Mouse (Mus musculus) liver, adult 2 months (tissue): ENCODE data around the gene Calhm6. TPM values are rescaled to one million over a fixed set of nuclear protein-coding genes. Genes with fewer than 3 reads are reported as not detected.

ENCODE experiments used
- DNase-seq: peaks from one replicate; pipeline ENCODE4 v3.0.0-alpha.2; 2011; ENCODE audit warnings: low read depth, low spot score; ENCODE audit errors: extremely low read depth
- H3K27ac ChIP-seq: fragments of 200-500 bp; replicated peaks from 2 replicates; pipeline ENCODE4 v1.5.1; 2012; ENCODE audit warnings: low read depth, mild to moderate bottlenecking, control low read depth, inconsistent platforms, low read length; ENCODE audit not compliant: insufficient read depth
- H3K27me3 ChIP-seq: fragments of 200-500 bp; 2 replicates; pipeline ENCODE4 v1.6.1; 2012; ENCODE audit warnings: mild to moderate bottlenecking, moderate library complexity, low read length, inconsistent platforms; ENCODE audit not compliant: control insufficient read depth, insufficient read depth
- H3K36me3 ChIP-seq: fragments of 200-500 bp; 2 replicates; pipeline ENCODE4 v1.6.1; 2012; ENCODE audit warnings: low read length, inconsistent platforms; ENCODE audit not compliant: control insufficient read depth, insufficient read depth
- H3K4me1 ChIP-seq: fragments of 200-500 bp; 2 replicates; pipeline ENCODE4 v1.6.1; 2011; ENCODE audit warnings: low read length; ENCODE audit not compliant: control insufficient read depth, insufficient read depth
- H3K4me3 ChIP-seq: fragments of 200-500 bp; 2 replicates; pipeline ENCODE4 v1.5.1; 2011; ENCODE audit warnings: low read depth, mild to moderate bottlenecking, control low read depth, low read length, moderate library complexity; ENCODE audit not compliant: insufficient read depth
- H3K79me2 ChIP-seq: fragments of 200-500 bp; 2 replicates; pipeline ENCODE4 v1.6.1; 2012; ENCODE audit warnings: inconsistent platforms, mild to moderate bottlenecking, low read length, moderate library complexity; ENCODE audit not compliant: control insufficient read depth, insufficient read depth
- H3K9ac ChIP-seq: fragments of 200-500 bp; 2 replicates; pipeline ENCODE4 v1.6.1; 2012; ENCODE audit warnings: low read depth, mild to moderate bottlenecking, control low read depth, inconsistent platforms, low read length
- CTCF ChIP-seq: fragments of 200-500 bp; IDR thresholded peaks from 2 replicates; pipeline ENCODE4 v1.5.1; 2011; ENCODE audit warnings: low read depth, low read length, control low read depth
- POLR2A ChIP-seq: fragments of 200-500 bp; IDR thresholded peaks from 2 replicates; pipeline ENCODE4 v1.6.1; 2011; ENCODE audit warnings: low read length, control low read depth; ENCODE audit not compliant: insufficient read depth; ENCODE audit errors: extremely low read depth
- WGBS: fragments of 180-500 bp; shearing (Covaris S2); methylation state at CpG from one replicate; pipeline ENCODE4 v1.1.7; 2018; 5-methylcytosine and 5-hydroxymethylcytosine counted together
- polyA plus RNA-seq: library from polyadenylated mRNA; depleted of rRNA; stranded (reverse); fragments of >200 nt; gene quantifications from 2 replicates; pipeline ENCODE4 v1.2.3, GENCODE M21; 2012
- total RNA-seq: library from RNA; depleted of rRNA; stranded (reverse); fragments of >200 nt; gene quantifications from 2 replicates; pipeline ENCODE4 v1.2.3, GENCODE M21; 2014

Gene Calhm6
- total and polyA plus RNA-seq, 2 experiments, result 2.6 to 3.9 TPM

DNA sequence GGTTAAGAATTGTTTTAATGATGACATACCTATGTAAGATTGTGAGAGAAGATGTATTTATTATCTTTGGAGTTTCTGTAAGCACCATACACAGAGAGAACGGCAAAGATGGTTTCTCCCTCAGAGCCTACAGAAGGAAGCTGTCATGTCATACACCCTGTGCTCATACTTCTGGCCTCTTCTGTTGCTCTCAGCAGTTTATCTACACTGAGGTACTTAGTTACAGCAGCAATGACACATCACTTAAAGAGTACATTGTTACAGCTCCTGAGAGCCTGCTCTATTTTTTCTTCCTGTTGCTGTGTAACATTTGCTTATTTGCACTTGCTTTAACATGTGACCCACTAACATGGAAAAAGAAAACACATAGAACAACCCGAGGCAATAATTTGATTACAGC is 39.2 kb upstream of the Calhm6 start:
- Histone ChIP-seq H3K9ac (no peak overlapping the region), H3K27me3 (no peaks in the 10 kb centered on the region), H3K79me2 (peaks cover 3% of the 10 kb centered on the region; the same call in 1 of the 2 replicates), H3K27ac (no peak overlapping the region), H3K4me3 (no peak overlapping the region), H3K4me1 (no peaks in the 10 kb centered on the region), H3K36me3 (peaks cover 3% of the 10 kb centered on the region; the same call in 1 of the 2 replicates)
- 70% methylated on average over 2 of the region's 2 CpGs for WGBS
- TF ChIP-seq POLR2A, result no peak
- TF ChIP-seq CTCF, result no peak
- no peak for DNase-seq

DNA sequence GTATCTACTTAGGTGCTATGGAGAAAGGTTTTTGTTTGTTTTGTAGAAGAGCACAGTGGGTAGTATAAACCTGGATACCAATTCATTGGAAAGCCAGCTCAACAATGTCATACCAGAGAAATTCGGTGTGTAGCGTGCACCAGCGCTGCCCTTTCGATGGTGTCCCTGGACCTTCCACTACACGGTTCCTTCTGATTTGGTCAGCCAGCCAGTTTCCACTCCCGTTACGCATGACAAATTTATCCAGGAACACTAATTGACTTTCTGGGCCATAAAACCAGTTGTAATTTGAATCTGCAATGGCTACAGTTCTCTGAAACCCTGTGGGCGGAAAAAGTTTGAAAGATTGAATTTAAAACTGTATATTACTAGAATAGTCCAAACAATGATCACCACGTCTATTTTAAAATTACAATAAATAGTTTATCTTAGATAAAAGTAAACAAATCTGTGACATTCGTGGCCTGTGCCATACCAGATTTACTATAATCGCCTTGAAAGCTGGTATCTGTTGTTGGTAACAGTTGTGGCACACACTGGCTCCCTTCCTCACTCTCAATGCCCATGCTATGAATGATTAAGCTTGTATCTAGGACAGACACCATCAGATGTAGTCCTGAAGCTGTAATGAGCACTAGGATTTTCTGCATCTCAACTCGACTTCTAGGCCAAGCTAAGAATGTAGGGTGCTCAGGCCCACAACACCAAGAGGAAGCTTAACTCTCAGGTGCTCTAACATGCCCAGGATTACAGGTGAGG is 28.2 kb upstream of the Calhm6 start:
- no peaks in the 10 kb centered on the region for H3K27me3 ChIP-seq
- WGBS, result 87% methylated on average over 12 of the region's 12 CpGs
- no peak overlapping the region for H3K27ac ChIP-seq
- H3K36me3 ChIP-seq, result peaks cover 2% of the 10 kb centered on the region
- TF ChIP-seq CTCF (no peak), POLR2A (no peak)
- DNase-seq, result no peak
- no peak overlapping the region for H3K4me3 ChIP-seq
- no peaks in the 10 kb centered on the region for H3K4me1 ChIP-seq
- H3K9ac ChIP-seq, result no peak overlapping the region
- H3K79me2 ChIP-seq, result no peaks in the 10 kb centered on the region

DNA sequence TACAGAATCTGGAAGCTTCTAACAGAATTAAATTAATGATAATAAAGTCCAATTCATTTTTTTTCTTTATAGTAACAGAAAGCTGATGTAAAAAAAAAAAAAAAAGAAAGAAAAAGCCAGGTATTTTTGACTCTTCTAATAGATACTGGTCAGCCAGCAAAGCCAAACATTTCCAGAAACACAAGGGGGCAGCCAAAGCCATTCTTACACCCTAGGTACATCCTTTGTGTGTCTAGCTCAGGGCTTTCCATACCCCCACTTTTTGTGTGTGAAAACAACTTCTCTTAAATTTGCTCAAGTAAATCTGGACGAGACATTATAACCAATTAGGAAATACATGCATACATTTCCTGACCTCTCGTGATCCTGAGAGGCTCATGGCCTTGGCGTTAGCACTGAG is 24.0 kb upstream of the Calhm6 start:
- H3K36me3 ChIP-seq, result peaks cover 2% of the 10 kb centered on the region; the same call in 1 of the 2 replicates
- H3K9ac ChIP-seq, result no peak overlapping the region
- TF ChIP-seq POLR2A (no peak), CTCF (no peak)
- WGBS, result 56% methylated on average over 3 of the region's 3 CpGs
- H3K79me2 ChIP-seq, result no peaks in the 10 kb centered on the region
- no peak for DNase-seq
- H3K4me1 ChIP-seq, result no peaks in the 10 kb centered on the region
- no peak overlapping the region for H3K27ac ChIP-seq
- no peaks in the 10 kb centered on the region for H3K27me3 ChIP-seq
- no peak overlapping the region for H3K4me3 ChIP-seq

DNA sequence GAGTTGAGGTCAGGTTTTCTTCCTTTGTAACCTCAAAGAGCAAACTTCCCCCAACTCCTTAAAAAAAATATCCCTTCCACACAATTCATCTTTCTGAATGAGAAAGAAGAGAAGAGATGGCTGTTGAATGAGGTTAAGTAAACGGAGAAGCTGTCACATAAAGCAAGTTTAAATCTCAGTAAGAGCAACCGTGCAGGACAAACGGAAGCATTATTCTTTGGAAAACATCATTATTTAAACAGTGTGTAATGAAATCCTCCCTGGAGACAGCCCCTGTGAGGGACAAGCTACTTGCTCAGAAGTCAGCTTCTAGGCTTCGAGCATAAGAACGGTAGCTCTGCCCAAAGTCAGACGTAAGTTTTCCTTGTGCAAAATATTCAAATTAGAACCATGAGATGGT is 22.7 kb upstream of the Calhm6 start:
- Histone ChIP-seq H3K4me3 (no peak overlapping the region), H3K27me3 (no peaks in the 10 kb centered on the region), H3K27ac (no peak overlapping the region), H3K79me2 (no peaks in the 10 kb centered on the region), H3K36me3 (peaks cover 2% of the 10 kb centered on the region; the same call in 1 of the 2 replicates), H3K4me1 (no peaks in the 10 kb centered on the region), H3K9ac (no peak overlapping the region)
- DNase-seq, result no peak
- TF ChIP-seq CTCF, result no peak
- WGBS, result 70% methylated on average over 6 of the region's 6 CpGs

DNA sequence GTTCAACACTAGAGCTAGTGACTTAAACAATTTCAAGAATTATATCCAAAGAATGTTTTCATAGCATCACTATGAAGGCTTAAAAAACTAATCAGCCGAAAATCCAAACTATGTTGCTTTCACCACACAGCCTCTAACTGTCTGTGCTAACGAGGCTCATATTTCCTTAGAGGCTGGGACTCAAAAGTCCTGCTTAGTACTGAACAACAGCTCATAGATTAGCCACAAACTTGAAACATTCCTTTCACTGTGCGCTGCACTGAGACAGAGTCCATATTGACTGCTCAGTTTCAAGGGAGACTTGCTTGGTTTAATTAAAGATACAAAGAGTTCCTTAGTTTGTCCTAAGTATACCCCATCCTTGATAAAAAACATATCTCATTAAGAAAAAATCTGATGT is 22.0 kb upstream of the Calhm6 start:
- Histone ChIP-seq H3K27me3 (no peaks in the 10 kb centered on the region), H3K27ac (no peak overlapping the region), H3K4me3 (no peak overlapping the region), H3K4me1 (no peaks in the 10 kb centered on the region), H3K36me3 (peaks cover 2% of the 10 kb centered on the region; the same call in 1 of the 2 replicates), H3K9ac (no peak overlapping the region), H3K79me2 (no peaks in the 10 kb centered on the region)
- no peak for DNase-seq
- WGBS, result 77% methylated on average over 3 of the region's 3 CpGs
- TF ChIP-seq CTCF (no peak), POLR2A (no peak)

DNA sequence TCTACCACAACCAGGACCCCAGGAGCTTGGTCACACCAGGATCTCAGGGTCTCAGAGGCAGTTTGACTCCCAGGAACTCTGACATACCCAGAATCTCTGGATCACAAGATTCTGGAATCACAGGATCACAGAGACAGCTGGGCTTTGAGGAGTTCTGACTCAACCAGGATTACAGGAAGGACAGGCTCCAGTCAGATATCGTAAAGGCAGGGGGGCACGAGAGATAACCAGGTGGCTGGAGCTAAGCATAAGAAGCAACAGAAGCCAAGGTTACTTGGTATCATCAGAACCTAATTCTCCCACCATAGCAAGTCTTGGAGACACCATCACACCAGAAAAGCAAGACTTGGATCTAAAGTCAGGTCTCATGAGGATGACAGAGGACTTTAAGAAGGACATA is 13.9 kb upstream of the Calhm6 start:
- no peak for DNase-seq
- H3K27ac ChIP-seq, result peak overlapping the region; percentile 61
- no peaks in the 10 kb centered on the region for H3K4me1 ChIP-seq
- H3K9ac ChIP-seq, result no peak overlapping the region
- no peaks in the 10 kb centered on the region for H3K27me3 ChIP-seq
- H3K36me3 ChIP-seq, result no peaks in the 10 kb centered on the region
- H3K79me2 ChIP-seq, result no peaks in the 10 kb centered on the region
- 83% methylated on average over 2 of the region's 2 CpGs for WGBS
- no peak for TF ChIP-seq CTCF
- TF ChIP-seq POLR2A, result no peak
- H3K4me3 ChIP-seq, result no peak overlapping the region
